Mouse (Mus musculus) heart, postnatal 0 days (tissue): ENCODE measurements around the gene Tigar.

Source experiments
- CTCF ChIP-seq: IDR thresholded peaks from 2 replicates; pipeline ENCODE4 v1.5.1; 2016; ENCODE audit warnings: antibody characterized with exemption, control low read depth, low read depth
- EP300 ChIP-seq: IDR thresholded peaks from 2 replicates; pipeline ENCODE4 v1.6.1; 2016; ENCODE audit warnings: antibody characterized with exemption, low read depth

DNA sequence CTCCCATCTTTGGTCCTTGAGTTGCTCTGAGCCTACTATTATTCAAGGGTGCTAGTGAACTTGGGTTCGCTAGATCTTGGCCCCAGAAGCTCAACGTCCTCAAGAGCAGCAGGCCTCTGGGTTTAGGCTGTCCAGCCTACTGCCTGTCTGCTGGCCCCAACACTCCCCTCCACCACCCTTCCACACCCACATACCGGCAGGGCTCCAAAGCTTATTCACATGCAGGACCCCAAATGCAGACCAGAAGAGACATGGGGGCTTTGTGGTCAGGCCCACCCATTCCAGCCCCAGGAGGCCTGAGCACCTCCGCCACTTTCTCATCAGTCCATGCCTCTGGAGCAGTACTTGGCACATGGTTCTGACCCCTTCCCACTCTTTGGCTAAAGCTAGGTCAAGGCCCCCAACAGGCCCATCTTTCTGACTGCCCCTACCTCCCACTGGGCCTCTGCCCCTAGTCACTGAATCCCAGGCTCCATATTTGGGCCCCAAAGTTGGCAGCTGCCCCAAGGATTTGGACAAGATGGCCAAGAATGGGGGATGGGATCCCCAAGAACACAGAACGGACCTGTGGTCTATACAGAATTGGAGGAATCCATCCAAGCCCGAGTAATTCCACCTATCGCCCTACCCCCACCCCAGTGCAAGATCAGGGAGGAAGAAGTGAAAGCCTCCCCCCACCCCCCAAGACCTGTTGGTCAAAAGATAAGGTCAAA is 34.4 kb upstream of the Tigar start:
- no peak for TF ChIP-seq CTCF
- no peak for TF ChIP-seq EP300
